Mouse (Mus musculus) liver, adult 2 months (tissue): Measurements from ENCODE around the gene 4930412O13Rik. TPM values are rescaled to one million over a fixed set of nuclear protein-coding genes. Genes with fewer than 3 reads are reported as not detected.

Experiments used
- DNase-seq: peaks from one replicate; pipeline ENCODE4 v3.0.0-alpha.2; 2011; ENCODE audit warnings: low read depth, low spot score; ENCODE audit errors: extremely low read depth
- H3K27ac ChIP-seq: fragments of 200-500 bp; replicated peaks from 2 replicates; pipeline ENCODE4 v1.5.1; 2012; ENCODE audit warnings: low read depth, mild to moderate bottlenecking, control low read depth, inconsistent platforms, low read length; ENCODE audit not compliant: insufficient read depth
- H3K27me3 ChIP-seq: fragments of 200-500 bp; 2 replicates; pipeline ENCODE4 v1.6.1; 2012; ENCODE audit warnings: mild to moderate bottlenecking, moderate library complexity, low read length, inconsistent platforms; ENCODE audit not compliant: control insufficient read depth, insufficient read depth
- H3K36me3 ChIP-seq: fragments of 200-500 bp; 2 replicates; pipeline ENCODE4 v1.6.1; 2012; ENCODE audit warnings: low read length, inconsistent platforms; ENCODE audit not compliant: control insufficient read depth, insufficient read depth
- H3K4me1 ChIP-seq: fragments of 200-500 bp; 2 replicates; pipeline ENCODE4 v1.6.1; 2011; ENCODE audit warnings: low read length; ENCODE audit not compliant: control insufficient read depth, insufficient read depth
- H3K4me3 ChIP-seq: fragments of 200-500 bp; 2 replicates; pipeline ENCODE4 v1.5.1; 2011; ENCODE audit warnings: low read depth, mild to moderate bottlenecking, control low read depth, low read length, moderate library complexity; ENCODE audit not compliant: insufficient read depth
- H3K79me2 ChIP-seq: fragments of 200-500 bp; 2 replicates; pipeline ENCODE4 v1.6.1; 2012; ENCODE audit warnings: inconsistent platforms, mild to moderate bottlenecking, low read length, moderate library complexity; ENCODE audit not compliant: control insufficient read depth, insufficient read depth
- H3K9ac ChIP-seq: fragments of 200-500 bp; 2 replicates; pipeline ENCODE4 v1.6.1; 2012; ENCODE audit warnings: low read depth, mild to moderate bottlenecking, control low read depth, inconsistent platforms, low read length
- CTCF ChIP-seq: fragments of 200-500 bp; IDR thresholded peaks from 2 replicates; pipeline ENCODE4 v1.5.1; 2011; ENCODE audit warnings: low read depth, low read length, control low read depth
- POLR2A ChIP-seq: fragments of 200-500 bp; IDR thresholded peaks from 2 replicates; pipeline ENCODE4 v1.6.1; 2011; ENCODE audit warnings: low read length, control low read depth; ENCODE audit not compliant: insufficient read depth; ENCODE audit errors: extremely low read depth
- WGBS: fragments of 180-500 bp; shearing (Covaris S2); methylation state at CpG from one replicate; pipeline ENCODE4 v1.1.7; 2018; 5-methylcytosine and 5-hydroxymethylcytosine counted together
- polyA plus RNA-seq: library from polyadenylated mRNA; depleted of rRNA; stranded (reverse); fragments of >200 nt; gene quantifications from 2 replicates; pipeline ENCODE4 v1.2.3, GENCODE M21; 2012
- total RNA-seq: library from RNA; depleted of rRNA; stranded (reverse); fragments of >200 nt; gene quantifications from 2 replicates; pipeline ENCODE4 v1.2.3, GENCODE M21; 2014

4930412O13Rik gene
- total and polyA plus RNA-seq, 2 experiments = not detected

GRCm38 (mm10) chr2:9877966-9878563 is 3.0 kb upstream of the 4930412O13Rik start:
- H3K27me3 ChIP-seq = peaks cover 23% of the 10 kb centered on the region
- H3K4me1 ChIP-seq = peaks cover 5% of the 10 kb centered on the region
- no peak overlapping the region for H3K27ac ChIP-seq
- no peak for DNase-seq
- no peaks in the 10 kb centered on the region for H3K36me3 ChIP-seq
- no peaks in the 10 kb centered on the region for H3K79me2 ChIP-seq
- 3% methylated on average over 19 of the region's 19 CpGs for WGBS
- H3K9ac ChIP-seq = no peak overlapping the region
- peak overlapping the region; percentile 44 for H3K4me3 ChIP-seq
- TF ChIP-seq CTCF (no peak), POLR2A (no peak)

DNA sequence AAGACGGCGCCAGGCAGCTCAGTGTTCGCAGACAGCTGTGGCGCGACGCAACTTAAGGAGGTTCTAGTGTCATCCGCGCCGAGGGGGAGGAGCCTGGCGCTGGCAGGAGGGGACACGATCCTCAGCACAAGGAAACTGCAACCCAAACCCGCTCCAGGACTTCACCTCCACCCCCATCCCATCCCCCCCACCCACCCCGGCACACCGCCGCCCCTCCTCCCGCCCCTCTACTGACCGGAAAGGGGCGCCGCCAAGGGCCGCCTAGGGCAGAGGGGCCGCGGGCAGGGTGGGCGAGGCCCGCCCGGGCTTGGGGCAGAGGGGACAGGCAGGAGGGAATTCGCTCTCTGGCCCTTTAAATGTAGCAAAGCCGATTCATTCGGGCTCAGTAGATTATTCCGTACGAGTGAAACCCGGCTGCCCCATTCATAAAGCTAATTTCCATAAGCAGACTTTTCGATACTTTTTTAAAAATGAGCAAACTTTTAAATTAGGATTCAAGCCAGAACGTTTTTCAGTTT is 2.4 kb upstream of the 4930412O13Rik start:
- no peak for DNase-seq
- H3K27me3 ChIP-seq = peaks cover 25% of the 10 kb centered on the region
- WGBS = under 1% methylated on average over 31 of the region's 33 CpGs
- TF ChIP-seq CTCF = no peak
- TF ChIP-seq POLR2A = no peak
- no peak overlapping the region for H3K27ac ChIP-seq
- peak overlapping the region; percentile 44 for H3K4me3 ChIP-seq
- H3K36me3 ChIP-seq = no peaks in the 10 kb centered on the region
- no peaks in the 10 kb centered on the region for H3K79me2 ChIP-seq
- no peak overlapping the region for H3K9ac ChIP-seq
- peaks cover 5% of the 10 kb centered on the region for H3K4me1 ChIP-seq

- H3K9ac ChIP-seq = no peak overlapping the region; the same call in 1 of the 2 replicates
- no peaks in the 10 kb centered on the region for H3K36me3 ChIP-seq
- TF ChIP-seq POLR2A = no peak
- no peak for TF ChIP-seq CTCF
- H3K27ac ChIP-seq = no peak overlapping the region
- H3K4me1 ChIP-seq = peaks cover 5% of the 10 kb centered on the region
- DNase-seq = no peak
- peak overlapping the region; percentile 43 for H3K4me3 ChIP-seq
- peaks cover 25% of the 10 kb centered on the region for H3K27me3 ChIP-seq
- under 1% methylated on average over 22 of the region's 22 CpGs for WGBS
- H3K79me2 ChIP-seq = no peaks in the 10 kb centered on the region
These were observed 2.0 kb upstream of the 4930412O13Rik start for GRCm38 (mm10) chr2:9879092-9879491.

DNA sequence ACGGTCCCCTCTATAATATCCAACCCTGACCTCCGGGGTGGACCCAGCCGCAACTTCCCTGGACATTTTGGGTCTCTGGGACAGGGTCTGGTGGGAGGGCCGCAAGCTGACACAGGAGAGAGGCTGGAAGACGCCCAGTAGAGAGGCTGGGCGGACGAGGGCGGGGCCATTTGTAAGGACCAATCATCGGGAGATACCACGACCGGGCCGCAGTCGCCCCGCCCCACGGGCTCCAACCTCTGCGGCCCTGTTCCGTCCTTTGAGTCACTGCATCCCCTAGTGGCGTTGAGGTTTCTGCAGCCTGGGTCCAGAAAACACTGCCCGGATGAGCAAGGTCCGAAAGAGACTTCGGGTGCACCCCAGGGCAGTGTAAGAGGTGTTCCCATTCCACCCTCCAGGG is 1.6 kb upstream of the 4930412O13Rik start:
- Histone ChIP-seq H3K36me3 (no peaks in the 10 kb centered on the region), H3K27me3 (peaks cover 24% of the 10 kb centered on the region), H3K79me2 (no peaks in the 10 kb centered on the region), H3K4me3 (peak overlapping the region; percentile 43), H3K27ac (no peak overlapping the region), H3K4me1 (peaks cover 5% of the 10 kb centered on the region), H3K9ac (no peak overlapping the region; the same call in 1 of the 2 replicates)
- DNase-seq = peak; percentile 79
- TF ChIP-seq CTCF (peak; percentile 87), POLR2A (no peak)
- under 1% methylated on average over 21 of the region's 21 CpGs for WGBS

- DNase-seq = peak; percentile 19
- H3K9ac ChIP-seq = no peak overlapping the region
- H3K4me1 ChIP-seq = peaks cover 5% of the 10 kb centered on the region
- no peak overlapping the region for H3K4me3 ChIP-seq
- WGBS = 10% methylated on average over 11 of the region's 11 CpGs
- peaks cover 25% of the 10 kb centered on the region for H3K27me3 ChIP-seq
- H3K79me2 ChIP-seq = no peaks in the 10 kb centered on the region
- TF ChIP-seq CTCF (no peak), POLR2A (no peak)
- no peak overlapping the region for H3K27ac ChIP-seq
- H3K36me3 ChIP-seq = no peaks in the 10 kb centered on the region
These were observed 781 bp upstream of the 4930412O13Rik start for GRCm38 (mm10) chr2:9880271-9880670.

DNA sequence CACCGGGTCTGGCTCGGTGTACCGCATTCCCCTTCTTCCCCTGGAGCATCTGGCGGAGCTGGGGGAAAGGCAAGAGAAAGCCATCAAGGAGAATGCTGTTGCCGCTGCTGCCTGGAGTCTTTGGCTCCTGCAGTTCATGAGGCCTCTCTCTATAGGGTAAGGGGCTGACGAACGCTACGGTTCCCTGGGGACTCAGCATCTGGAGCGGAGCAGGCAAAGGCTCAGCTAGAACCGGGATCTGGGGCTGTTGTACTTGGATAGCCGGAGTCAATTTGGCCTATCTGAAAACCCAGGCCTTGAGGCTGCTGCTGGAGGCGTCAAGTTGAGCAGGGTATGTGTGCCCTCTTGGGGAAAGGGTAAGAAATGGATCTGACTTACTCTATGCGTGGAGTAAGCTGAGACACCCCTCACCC is 565 bp downstream of the 4930412O13Rik start:
- H3K36me3 ChIP-seq = no peaks in the 10 kb centered on the region
- DNase-seq = no peak
- H3K79me2 ChIP-seq = no peaks in the 10 kb centered on the region
- no peak overlapping the region for H3K27ac ChIP-seq
- no peak overlapping the region for H3K9ac ChIP-seq
- H3K4me3 ChIP-seq = no peak overlapping the region
- peaks cover 5% of the 10 kb centered on the region for H3K4me1 ChIP-seq
- peaks cover 25% of the 10 kb centered on the region for H3K27me3 ChIP-seq
- 39% methylated on average over 13 of the region's 13 CpGs for WGBS
- no peak for TF ChIP-seq POLR2A
- TF ChIP-seq CTCF = no peak
